Mouse (Mus musculus) midbrain, postnatal 0 days (tissue): ENCODE data around the gene Sh3bp5. TPM values are rescaled to one million over a fixed set of nuclear protein-coding genes. Genes with fewer than 3 reads are reported as not detected.
A peak's percentile ranks its signal among the peaks of the same experiment; 100 is the strongest.

Experiments
- ATAC-seq: fragments of 200-750 bp; cut with Nextera tagmentation; 2 replicates; pipeline ENCODE4 v1.8.0; 2017; ENCODE audit warnings: moderate number of reproducible peaks, mild to moderate bottlenecking, moderate TSS enrichment, moderate library complexity; ENCODE audit not compliant: low FRiP score
- DNase-seq: peaks from one replicate; pipeline ENCODE4 v3.0.0-alpha.2; 2015; ENCODE audit warnings: low spot score
- H3K27ac ChIP-seq: fragments of 300-500 bp; sonication (generic); 2 replicates; pipeline ENCODE4 v1.5.1; 2014; ENCODE audit warnings: low read depth, mild to moderate bottlenecking, low read length, mixed read lengths
- H3K27me3 ChIP-seq: fragments of 300-500 bp; sonication (generic); 2 replicates; pipeline ENCODE4 v1.6.1; 2014; ENCODE audit warnings: low read length, control low read depth, mixed read lengths; ENCODE audit not compliant: insufficient read depth
- H3K36me3 ChIP-seq: fragments of 300-500 bp; sonication (generic); 2 replicates; pipeline ENCODE4 v1.6.1; 2014; ENCODE audit warnings: low read length, control low read depth, mixed read lengths; ENCODE audit not compliant: insufficient read depth
- H3K4me1 ChIP-seq: fragments of 300-500 bp; sonication (generic); 2 replicates; pipeline ENCODE4 v1.6.1; 2014; ENCODE audit warnings: mild to moderate bottlenecking, control low read depth, antibody characterized with exemption, low read length, mixed read lengths; ENCODE audit not compliant: insufficient read depth
- H3K4me2 ChIP-seq: fragments of 300-500 bp; sonication (generic); 2 replicates; pipeline ENCODE4 v1.6.1; 2014; ENCODE audit warnings: low read depth, mild to moderate bottlenecking, low read length, mixed read lengths; ENCODE audit not compliant: poor library complexity, severe bottlenecking
- H3K4me3 ChIP-seq: fragments of 300-500 bp; sonication (generic); 2 replicates; pipeline ENCODE4 v1.5.1; 2014; ENCODE audit warnings: low read depth, mild to moderate bottlenecking, low read length, moderate library complexity
- H3K9ac ChIP-seq: fragments of 300-500 bp; sonication (generic); replicated peaks from 2 replicates; pipeline ENCODE4 v1.6.1; 2014; ENCODE audit warnings: mild to moderate bottlenecking, low read length, moderate library complexity, mixed read lengths; ENCODE audit not compliant: poor library complexity, severe bottlenecking
- H3K9me3 ChIP-seq: fragments of 300-500 bp; sonication (generic); 2 replicates; pipeline ENCODE4 v1.6.1; 2016; ENCODE audit warnings: low read length, control low read depth
- CTCF ChIP-seq: IDR thresholded peaks from 2 replicates; pipeline ENCODE4 v1.5.1; 2016; ENCODE audit warnings: antibody characterized with exemption, mild to moderate bottlenecking
- WGBS: fragments of 180-500 bp; shearing (Covaris S2); extraction: QIAGEN DNeasy Blood & Tissue Kit; methylation state at CpG from one replicate; pipeline ENCODE4 v1.1.7; 2014; 5-methylcytosine and 5-hydroxymethylcytosine counted together
- polyA plus RNA-seq: library from polyadenylated mRNA; unstranded; fragments of >200 nt; fragmentation: Nextera tagmentation; extraction: Ambion mirVana; gene quantifications from 2 replicates; pipeline ENCODE4 v1.2.1, GENCODE M21; 2015
- total RNA-seq: library from RNA; depleted of rRNA; stranded (reverse); fragments of >200 nt; gene quantifications from 2 replicates; pipeline ENCODE4 v1.2.3, GENCODE M21; 2014

Gene Sh3bp5
- total and polyA plus RNA-seq, 2 experiments from 2014 or later: 61.7 to 165 TPM

DNA sequence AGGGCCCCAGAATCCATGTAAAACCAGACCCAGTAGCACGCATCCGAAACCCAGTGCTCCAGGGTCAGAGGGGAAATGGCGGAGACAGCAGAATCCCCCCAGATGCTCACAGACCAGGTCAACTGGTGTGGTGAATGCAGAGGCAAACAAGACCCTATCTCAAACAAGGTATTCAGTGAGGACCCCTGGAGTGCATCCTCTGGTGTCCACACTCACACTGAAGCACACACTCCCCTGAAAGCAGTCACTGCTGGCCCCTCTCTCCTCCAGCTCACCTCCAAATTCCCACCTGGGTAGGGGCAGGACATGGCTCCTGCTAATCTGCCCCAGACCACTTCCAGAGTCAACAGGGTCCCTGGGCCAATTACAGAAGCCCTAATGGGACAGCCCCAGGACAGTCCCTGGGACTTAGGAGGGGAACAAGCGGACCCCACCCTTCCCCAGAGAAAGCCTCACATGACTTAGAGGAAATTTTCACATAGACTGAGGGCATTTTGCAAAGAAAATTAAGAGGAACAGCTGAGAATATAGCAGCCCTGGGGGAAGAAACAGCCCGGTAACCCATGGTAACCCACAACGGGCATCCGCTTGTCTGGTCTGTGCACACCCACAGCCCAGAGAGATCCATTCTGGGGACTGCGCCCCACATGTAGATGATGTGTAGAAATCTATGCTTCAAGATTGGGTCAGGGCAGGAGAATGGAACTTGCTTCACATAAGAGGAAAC is 46.3 kb downstream of the Sh3bp5 start:
- no peak overlapping the region for H3K27ac ChIP-seq
- no peak overlapping the region for H3K4me2 ChIP-seq
- H3K9me3 ChIP-seq: no peaks in the 10 kb centered on the region
- TF ChIP-seq CTCF: no peak
- peaks cover 9% of the 10 kb centered on the region; the same call in 1 of the 2 replicates for H3K36me3 ChIP-seq
- DNase-seq: no peak
- no peaks in the 10 kb centered on the region for H3K4me1 ChIP-seq
- no peak overlapping the region for H3K9ac ChIP-seq
- WGBS: 88% methylated on average over 8 of the region's 8 CpGs
- H3K27me3 ChIP-seq: no peaks in the 10 kb centered on the region
- no peak overlapping the region for H3K4me3 ChIP-seq
- no peak for ATAC-seq

DNA sequence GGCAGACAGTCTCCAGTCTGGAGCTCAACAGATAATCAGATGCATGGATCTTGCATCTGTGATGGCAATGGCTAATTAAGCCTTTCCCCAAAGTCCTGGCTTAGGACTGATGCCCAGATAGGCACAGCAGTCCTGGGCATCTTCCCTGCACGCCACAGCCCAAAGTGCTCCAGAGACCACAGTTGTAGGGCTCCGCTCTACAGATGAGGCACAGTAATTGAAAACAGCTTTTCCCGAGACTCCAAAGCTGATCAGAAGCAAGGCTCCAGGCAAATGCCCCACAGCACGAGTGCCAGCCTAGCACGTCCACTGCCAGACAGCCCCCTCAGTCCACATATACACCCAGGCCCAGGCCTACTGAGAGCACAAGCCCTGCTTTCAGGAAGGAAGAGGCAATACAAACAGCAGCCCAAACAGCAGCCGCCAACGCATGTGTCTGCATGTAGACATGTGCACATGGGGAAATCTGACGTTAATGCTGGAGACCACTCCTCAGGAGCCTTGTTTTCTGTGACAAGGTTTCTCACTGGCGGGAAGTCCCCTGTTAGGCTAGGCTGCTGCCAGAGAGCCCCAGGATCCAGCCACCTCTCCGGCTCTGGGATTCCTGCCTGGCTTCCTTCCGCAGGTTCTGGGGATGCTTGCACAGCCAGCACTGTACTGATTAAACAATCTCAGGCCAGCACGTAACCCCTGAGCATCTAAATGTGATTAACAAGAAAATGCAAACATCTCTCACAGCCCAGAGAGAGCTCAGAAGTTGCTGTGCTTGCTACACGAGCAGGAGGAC is 47.6 kb downstream of the Sh3bp5 start:
- no peak overlapping the region for H3K4me2 ChIP-seq
- H3K27ac ChIP-seq: 0 out of 2 replicates have a peak overlapping the region, but pooled peaks have one; percentile 18
- H3K36me3 ChIP-seq: peaks cover 20% of the 10 kb centered on the region; the same call in 1 of the 2 replicates
- H3K4me1 ChIP-seq: no peaks in the 10 kb centered on the region
- H3K4me3 ChIP-seq: no peak overlapping the region
- no peak for DNase-seq
- 68% methylated on average over 13 of the region's 13 CpGs for WGBS
- no peaks in the 10 kb centered on the region for H3K27me3 ChIP-seq
- no peak for TF ChIP-seq CTCF
- no peaks in the 10 kb centered on the region for H3K9me3 ChIP-seq
- no peak for ATAC-seq
- no peak overlapping the region for H3K9ac ChIP-seq

DNA sequence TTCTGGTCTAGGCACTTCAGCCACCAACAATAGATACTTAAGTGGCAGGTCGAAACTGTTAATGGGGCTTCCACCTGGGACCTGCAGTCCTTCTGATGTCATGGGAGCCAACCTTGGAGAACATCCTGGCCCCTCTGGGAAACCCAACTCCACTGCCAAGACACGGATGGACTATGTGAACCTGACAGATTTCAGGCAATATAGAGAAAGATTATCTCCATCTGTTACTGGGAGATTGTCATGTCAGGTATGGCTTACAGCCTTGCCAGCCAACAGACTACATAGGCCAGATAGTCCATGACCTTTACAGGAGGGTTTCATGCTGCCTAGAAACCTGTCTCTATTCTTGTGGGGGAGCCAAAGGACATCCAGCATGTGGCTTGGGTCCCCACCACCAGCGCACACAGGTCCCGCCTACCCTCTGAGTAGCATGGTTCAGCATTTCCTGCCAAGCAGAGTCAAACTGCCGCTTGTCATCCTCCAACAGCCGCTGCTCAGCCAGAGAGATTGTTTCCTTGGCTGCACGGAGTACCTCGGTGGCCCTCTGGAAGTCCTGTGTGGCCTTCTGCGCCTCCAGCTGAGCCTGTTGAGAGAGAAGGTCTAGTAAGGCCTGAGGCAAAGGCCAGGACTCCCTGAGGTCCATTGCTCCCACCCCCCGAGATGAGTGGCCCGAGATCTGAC is 48.4 kb downstream of the Sh3bp5 start:
- H3K27ac ChIP-seq: no peak overlapping the region
- DNase-seq: no peak
- no peak overlapping the region for H3K4me2 ChIP-seq
- no peak overlapping the region for H3K9ac ChIP-seq
- no peaks in the 10 kb centered on the region for H3K27me3 ChIP-seq
- H3K9me3 ChIP-seq: no peaks in the 10 kb centered on the region
- WGBS: 83% methylated on average over 11 of the region's 11 CpGs
- H3K4me1 ChIP-seq: no peaks in the 10 kb centered on the region
- peaks cover 20% of the 10 kb centered on the region; the same call in 1 of the 2 replicates for H3K36me3 ChIP-seq
- TF ChIP-seq CTCF: no peak
- ATAC-seq: no peak
- H3K4me3 ChIP-seq: no peak overlapping the region

DNA sequence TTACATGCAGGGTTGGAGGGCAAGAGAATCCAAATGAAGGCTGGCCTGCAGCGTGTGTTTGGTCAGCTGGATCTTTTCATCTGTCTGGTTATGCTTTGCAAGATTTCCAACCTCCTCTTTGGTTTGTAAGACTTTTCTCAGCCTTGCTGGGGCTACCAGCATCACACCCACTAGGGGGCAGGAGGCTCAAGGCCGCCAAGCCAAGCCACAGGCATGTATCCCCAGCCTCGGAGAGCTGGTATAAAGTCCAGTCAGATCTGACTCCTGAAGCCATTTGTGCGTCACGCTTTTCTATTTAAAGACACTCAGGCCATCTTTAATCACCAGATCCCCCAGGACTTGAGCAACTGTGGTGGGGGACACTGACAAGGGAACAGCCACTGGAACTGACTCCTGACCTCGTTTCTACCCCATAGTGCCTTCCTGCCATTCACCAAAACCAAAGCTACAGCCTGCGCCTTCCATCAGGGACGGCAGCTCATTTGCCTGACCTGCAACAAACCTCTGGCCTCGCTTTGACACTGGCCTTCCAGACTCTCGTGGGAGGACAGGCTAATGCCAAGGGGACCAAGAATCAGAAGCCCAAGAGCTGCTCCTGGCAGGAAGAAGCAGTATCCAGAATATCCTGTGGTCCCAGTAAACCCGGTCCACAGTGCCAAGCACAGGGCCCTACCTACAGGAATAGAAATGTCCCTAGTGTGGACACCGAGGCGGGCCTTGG is 49.7 kb downstream of the Sh3bp5 start:
- DNase-seq (peak; percentile 83), ATAC-seq (no peak)
- no peak overlapping the region for H3K9ac ChIP-seq
- 51% methylated on average over 13 of the region's 13 CpGs for WGBS
- peak; percentile 84 for TF ChIP-seq CTCF
- H3K27me3 ChIP-seq: no peaks in the 10 kb centered on the region
- H3K4me1 ChIP-seq: no peaks in the 10 kb centered on the region
- H3K36me3 ChIP-seq: peaks cover 23% of the 10 kb centered on the region
- no peak overlapping the region for H3K4me2 ChIP-seq
- H3K9me3 ChIP-seq: no peaks in the 10 kb centered on the region
- no peak overlapping the region for H3K27ac ChIP-seq
- no peak overlapping the region for H3K4me3 ChIP-seq

DNA sequence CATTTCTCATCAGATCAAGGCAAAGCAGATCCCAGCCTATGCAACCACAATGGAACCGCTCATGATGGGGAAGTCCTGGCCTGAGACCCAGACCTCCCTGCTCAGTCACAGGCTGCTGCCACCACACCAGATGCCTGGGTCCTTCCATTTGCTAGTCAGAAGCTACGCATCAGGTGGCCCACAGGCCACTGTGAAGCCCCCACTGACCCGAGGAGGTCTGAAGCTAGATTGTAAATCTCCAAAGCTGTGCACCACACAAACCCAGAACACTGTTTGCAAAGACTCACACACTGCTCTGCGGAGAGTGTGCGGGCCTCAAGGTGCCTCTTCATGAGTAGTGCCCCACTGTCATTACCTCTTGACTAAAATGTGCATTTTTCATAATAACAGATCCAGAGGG is 50.5 kb downstream of the Sh3bp5 start:
- Histone ChIP-seq H3K27me3 (no peaks in the 10 kb centered on the region), H3K27ac (no peak overlapping the region), H3K4me3 (no peak overlapping the region), H3K9me3 (no peaks in the 10 kb centered on the region), H3K36me3 (peaks cover 23% of the 10 kb centered on the region), H3K4me2 (no peak overlapping the region), H3K4me1 (no peaks in the 10 kb centered on the region), H3K9ac (no peak overlapping the region)
- TF ChIP-seq CTCF: no peak
- WGBS: 92% methylated on average over 5 of the region's 5 CpGs
- no peak for DNase-seq
- no peak for ATAC-seq
